Mouse (Mus musculus) intestine, embryonic 14.5 days (tissue): Measurements from ENCODE around the gene Zfp710. TPM values are rescaled to one million over a fixed set of nuclear protein-coding genes. Genes with fewer than 3 reads are reported as not detected.

ENCODE experiments used
- ATAC-seq: fragments of 200-750 bp; cut with Nextera tagmentation; replicated peaks from 2 replicates; pipeline ENCODE4 v1.8.0; 2017; ENCODE audit warnings: low read depth, moderate number of reproducible peaks, moderate TSS enrichment, moderate library complexity; ENCODE audit not compliant: low FRiP score, low TSS enrichment
- DNase-seq: peaks from one replicate; pipeline ENCODE4 v3.0.0-alpha.2; 2018; ENCODE audit warnings: low spot score
- H3K27ac ChIP-seq: fragments of 300-500 bp; sonication (generic); 2 replicates; pipeline ENCODE4 v1.5.1; 2014; ENCODE audit warnings: low read depth, mild to moderate bottlenecking, control low read depth
- H3K27me3 ChIP-seq: fragments of 300-500 bp; sonication (generic); replicated peaks from 2 replicates; pipeline ENCODE4 v1.6.1; 2014; ENCODE audit warnings: low read length, control low read depth; ENCODE audit not compliant: control insufficient read depth, insufficient read depth
- H3K36me3 ChIP-seq: fragments of 300-500 bp; sonication (generic); 2 replicates; pipeline ENCODE4 v1.6.1; 2014; ENCODE audit warnings: low read length, control low read depth; ENCODE audit not compliant: control insufficient read depth, insufficient read depth
- H3K4me1 ChIP-seq: fragments of 300-500 bp; sonication (generic); replicated peaks from 2 replicates; pipeline ENCODE4 v1.6.1; 2014; ENCODE audit warnings: low read length, control low read depth, mixed read lengths; ENCODE audit not compliant: control insufficient read depth, insufficient read depth
- H3K4me2 ChIP-seq: fragments of 300-500 bp; sonication (generic); 2 replicates; pipeline ENCODE4 v1.6.1; 2014; ENCODE audit warnings: low read length
- H3K4me3 ChIP-seq: fragments of 300-500 bp; sonication (generic); 2 replicates; pipeline ENCODE4 v1.5.1; 2014; ENCODE audit warnings: low read depth, low read length, control low read depth, mixed read lengths
- H3K9ac ChIP-seq: fragments of 300-500 bp; sonication (generic); 2 replicates; pipeline ENCODE4 v1.6.1; 2014; ENCODE audit warnings: mild to moderate bottlenecking, low read length
- H3K9me3 ChIP-seq: fragments of 300-500 bp; sonication (generic); 2 replicates; pipeline ENCODE4 v1.6.1; 2016; ENCODE audit warnings: low read length, control low read depth; ENCODE audit not compliant: control insufficient read depth
- WGBS: fragments of 180-500 bp; shearing (Covaris S2); extraction: QIAGEN DNeasy Blood & Tissue Kit; methylation state at CpG from one replicate; pipeline ENCODE4 v1.1.7; 2014; 5-methylcytosine and 5-hydroxymethylcytosine counted together
- polyA plus RNA-seq: library from polyadenylated mRNA; unstranded; fragments of >200 nt; fragmentation: Nextera tagmentation; extraction: Ambion mirVana; gene quantifications from 2 replicates; pipeline ENCODE4 v1.2.1, GENCODE M21; 2014

Gene Zfp710
- polyA plus RNA-seq, 1 experiment from 2014 or later = 18.9 TPM

- Histone ChIP-seq H3K4me3 (no peak overlapping the region), H3K9me3 (no peaks in the 10 kb centered on the region), H3K27me3 (no peaks in the 10 kb centered on the region), H3K36me3 (peaks cover 10% of the 10 kb centered on the region), H3K4me1 (peaks cover 48% of the 10 kb centered on the region), H3K9ac (no peak overlapping the region), H3K27ac (peak overlapping the region; percentile 0; the same call in 1 of the 2 replicates), H3K4me2 (no peak overlapping the region)
- ATAC-seq = no peak
- DNase-seq = no peak
- 81% methylated on average over 6 of the region's 6 CpGs for WGBS
These were observed 52.5 kb downstream of the Zfp710 start for GRCm38 (mm10) chr7:80076961-80077716.

- H3K27ac ChIP-seq = peak overlapping the region; percentile 0; the same call in 1 of the 2 replicates
- no peaks in the 10 kb centered on the region for H3K27me3 ChIP-seq
- peaks cover 48% of the 10 kb centered on the region for H3K4me1 ChIP-seq
- peaks cover 17% of the 10 kb centered on the region for H3K36me3 ChIP-seq
- 65% methylated on average over 9 of the region's 9 CpGs for WGBS
- H3K9ac ChIP-seq = no peak overlapping the region
- no peak overlapping the region for H3K4me2 ChIP-seq
- H3K9me3 ChIP-seq = no peaks in the 10 kb centered on the region
- no peak overlapping the region for H3K4me3 ChIP-seq
- ATAC-seq (0 out of 2 replicates have a peak, but pooled peaks have one; percentile 15), DNase-seq (no peak)
These were observed 53.2 kb downstream of the Zfp710 start for GRCm38 (mm10) chr7:80077801-80078200.

- peaks cover 48% of the 10 kb centered on the region for H3K4me1 ChIP-seq
These were observed 54.2 kb downstream of the Zfp710 start for GRCm38 (mm10) chr7:80078792-80079301.

GRCm38 (mm10) chr7:80081586-80082554 is 57.3 kb downstream of the Zfp710 start:
- 95% methylated on average over 42 of the region's 42 CpGs for WGBS
- no peak for ATAC-seq

More at GRCm38 (mm10) chr7:80078792-80079301, 54.2 kb downstream of the Zfp710 start:
- Histone ChIP-seq H3K27ac (peak overlapping the region; percentile 79), H3K27me3 (no peaks in the 10 kb centered on the region), H3K9ac (no peak overlapping the region), H3K36me3 (peaks cover 27% of the 10 kb centered on the region), H3K4me2 (peak overlapping the region; percentile 23), H3K9me3 (no peaks in the 10 kb centered on the region), H3K4me3 (0 out of 2 replicates have a peak overlapping the region, but pooled peaks have one; percentile 4)
- WGBS = 16% methylated on average over 14 of the region's 14 CpGs
- ATAC-seq (peak; percentile 26), DNase-seq (peak; percentile 76)

GRCm38 (mm10) chr7:80084484-80084931 is 59.9 kb downstream of the Zfp710 start:
- Histone ChIP-seq H3K36me3 (peaks cover 51% of the 10 kb centered on the region), H3K4me2 (no peak overlapping the region), H3K27me3 (no peaks in the 10 kb centered on the region), H3K9me3 (no peaks in the 10 kb centered on the region), H3K27ac (no peak overlapping the region), H3K4me1 (no peaks in the 10 kb centered on the region), H3K4me3 (no peak overlapping the region), H3K9ac (no peak overlapping the region)
- ATAC-seq (0 out of 2 replicates have a peak, but pooled peaks have one; percentile 26), DNase-seq (peak; percentile 84)
- WGBS = 55% methylated on average over 7 of the region's 7 CpGs

More at GRCm38 (mm10) chr7:80081586-80082554, 57.3 kb downstream of the Zfp710 start:
- Histone ChIP-seq H3K36me3 (peaks cover 39% of the 10 kb centered on the region), H3K27me3 (no peaks in the 10 kb centered on the region), H3K27ac (no peak overlapping the region), H3K9me3 (no peaks in the 10 kb centered on the region), H3K9ac (no peak overlapping the region), H3K4me2 (no peak overlapping the region), H3K4me3 (no peak overlapping the region), H3K4me1 (peaks cover 23% of the 10 kb centered on the region)
- DNase-seq = no peak

GRCm38 (mm10) chr7:80085970-80086715 is 61.5 kb downstream of the Zfp710 start:
- ATAC-seq = no peak
- Histone ChIP-seq H3K4me3 (no peak overlapping the region), H3K4me1 (no peaks in the 10 kb centered on the region), H3K27ac (no peak overlapping the region), H3K9me3 (no peaks in the 10 kb centered on the region), H3K27me3 (no peaks in the 10 kb centered on the region), H3K9ac (no peak overlapping the region), H3K36me3 (peaks cover 67% of the 10 kb centered on the region), H3K4me2 (no peak overlapping the region)
- whole genome bisulfite sequencing = 82% methylated on average over 33 of the region's 33 CpGs
- DNase-seq = no peak

- H3K4me3 ChIP-seq = no peak overlapping the region
- ATAC-seq (no peak), DNase-seq (no peak)
- WGBS = 69% methylated on average over 9 of the region's 9 CpGs
- H3K27me3 ChIP-seq = no peaks in the 10 kb centered on the region
- no peaks in the 10 kb centered on the region for H3K9me3 ChIP-seq
- no peak overlapping the region for H3K27ac ChIP-seq
- peaks cover 67% of the 10 kb centered on the region for H3K36me3 ChIP-seq
- no peaks in the 10 kb centered on the region for H3K4me1 ChIP-seq
- no peak overlapping the region for H3K9ac ChIP-seq
- H3K4me2 ChIP-seq = no peak overlapping the region
These were observed 63.6 kb downstream of the Zfp710 start for GRCm38 (mm10) chr7:80088191-80088590.
